Mouse (Mus musculus) C2C12 (cell line): ENCODE measurements around the gene Umps.

ENCODE experiments used
- CEBPB ChIP-seq: IDR thresholded peaks from one replicate; pipeline ENCODE4 v1.6.1; 2011; ENCODE audit warnings: low read depth, mild to moderate bottlenecking, control low read depth, moderate library complexity
- CTCF ChIP-seq: IDR thresholded peaks from one replicate; pipeline ENCODE4 v1.5.1; 2011; ENCODE audit not compliant: control insufficient read depth, insufficient read depth, insufficient read length
- FOSL1 ChIP-seq: IDR thresholded peaks from one replicate; pipeline ENCODE4 v1.8.0; 2011; ENCODE audit warnings: mild to moderate bottlenecking, low read length; ENCODE audit not compliant: poor library complexity, insufficient read depth, severe bottlenecking
- MAX ChIP-seq: IDR thresholded peaks from one replicate; pipeline ENCODE4 v1.6.1; 2011; ENCODE audit warnings: mild to moderate bottlenecking, control low read depth
- MYOD1 ChIP-seq: IDR thresholded peaks from one replicate; pipeline ENCODE4 v1.6.1; 2011; ENCODE audit warnings: low read depth; ENCODE audit not compliant: control insufficient read depth, insufficient read length
- MYOG ChIP-seq: IDR thresholded peaks from one replicate; pipeline ENCODE4 v1.6.1; 2011; ENCODE audit not compliant: control insufficient read depth, insufficient read length; ENCODE audit errors: extremely low read depth
- USF1 ChIP-seq: IDR thresholded peaks from one replicate; pipeline ENCODE4 v1.6.1; 2011; ENCODE audit warnings: low read depth, mild to moderate bottlenecking, control low read depth, moderate library complexity

GRCm38 (mm10) chr16:33944126-33944525 is 22.7 kb downstream of the Umps start:
- TF ChIP-seq CTCF (no peak), MYOD1 (no peak), MAX (no peak), MYOG (no peak), USF1 (no peak), CEBPB (no peak), FOSL1 (no peak)
